Mouse (Mus musculus) heart, embryonic 16.5 days (tissue): ENCODE measurements at regions not wholly inside any gene's neighbourhood (a gene's known extent, or its start where the extent isn't known, plus 50 kb on each side); places are given as distances from the start of the nearest gene placed in this dataset.

ENCODE experiments used
- ATAC-seq: fragments of 200-750 bp; cut with Nextera tagmentation; replicated peaks from 2 replicates; pipeline ENCODE4 v1.8.0; 2017; ENCODE audit warnings: moderate number of reproducible peaks; ENCODE audit not compliant: insufficient read depth, low FRiP score; ENCODE audit errors: extremely low read depth
- H3K27ac ChIP-seq: fragments of 300-500 bp; sonication (generic); 2 replicates; pipeline ENCODE4 v1.5.1; 2014; ENCODE audit warnings: mild to moderate bottlenecking, low read length, control low read depth, moderate library complexity
- H3K27me3 ChIP-seq: fragments of 300-500 bp; sonication (generic); 2 replicates; pipeline ENCODE4 v1.6.1; 2014; ENCODE audit warnings: low read length, mixed read lengths; ENCODE audit not compliant: control insufficient read depth, insufficient read depth
- H3K36me3 ChIP-seq: fragments of 300-500 bp; sonication (generic); 2 replicates; pipeline ENCODE4 v1.6.1; 2014; ENCODE audit not compliant: control insufficient read depth, insufficient read depth
- H3K4me1 ChIP-seq: fragments of 300-500 bp; sonication (generic); 2 replicates; pipeline ENCODE4 v1.6.1; 2014; ENCODE audit warnings: low read length, mixed read lengths; ENCODE audit not compliant: control insufficient read depth, insufficient read depth
- H3K4me2 ChIP-seq: fragments of 300-500 bp; sonication (generic); 2 replicates; pipeline ENCODE4 v1.6.1; 2014; ENCODE audit warnings: low read depth, mild to moderate bottlenecking, control low read depth, low read length
- H3K4me3 ChIP-seq: fragments of 300-500 bp; sonication (generic); 2 replicates; pipeline ENCODE4 v1.5.1; 2014; ENCODE audit warnings: mild to moderate bottlenecking, control low read depth, low read length
- H3K9ac ChIP-seq: fragments of 300-500 bp; sonication (generic); 2 replicates; pipeline ENCODE4 v1.6.1; 2014; ENCODE audit warnings: low read length, control low read depth
- H3K9me3 ChIP-seq: fragments of 300-500 bp; sonication (generic); replicated peaks from 2 replicates; pipeline ENCODE4 v1.6.1; 2016; ENCODE audit warnings: low read length; ENCODE audit not compliant: control insufficient read depth
- WGBS: fragments of 180-500 bp; shearing (Covaris S2); extraction: QIAGEN DNeasy Blood & Tissue Kit; methylation state at CpG from one replicate; pipeline ENCODE4 v1.1.7; 2014; 5-methylcytosine and 5-hydroxymethylcytosine counted together

GRCm38 (mm10) chr10:19162104-19162503 is 146.6 kb upstream of the Tnfaip3 start:
- WGBS = 75% methylated on average over 2 of the region's 2 CpGs
- no peaks in the 10 kb centered on the region for H3K9me3 ChIP-seq
- no peaks in the 10 kb centered on the region for H3K27me3 ChIP-seq
- no peak overlapping the region for H3K4me2 ChIP-seq
- no peak overlapping the region for H3K4me3 ChIP-seq
- H3K27ac ChIP-seq = no peak overlapping the region
- no peaks in the 10 kb centered on the region for H3K36me3 ChIP-seq
- no peak overlapping the region for H3K9ac ChIP-seq
- H3K4me1 ChIP-seq = peaks cover under 1% of the 10 kb centered on the region; the same call in 1 of the 2 replicates
- no peak for ATAC-seq

- Histone ChIP-seq H3K9ac (no peak overlapping the region), H3K4me1 (no peaks in the 10 kb centered on the region), H3K36me3 (no peaks in the 10 kb centered on the region), H3K4me2 (no peak overlapping the region), H3K4me3 (no peak overlapping the region), H3K9me3 (no peaks in the 10 kb centered on the region), H3K27me3 (no peaks in the 10 kb centered on the region), H3K27ac (no peak overlapping the region)
- ATAC-seq = no peak
Measured at GRCm38 (mm10) chr10:19161149-19161548, 145.7 kb upstream of the Tnfaip3 start.

GRCm38 (mm10) chr10:19154041-19154440 is 138.6 kb upstream of the Tnfaip3 start:
- ATAC-seq = no peak
- Histone ChIP-seq H3K9me3 (no peaks in the 10 kb centered on the region), H3K36me3 (no peaks in the 10 kb centered on the region), H3K4me3 (no peak overlapping the region), H3K9ac (no peak overlapping the region), H3K4me2 (no peak overlapping the region), H3K4me1 (no peaks in the 10 kb centered on the region), H3K27me3 (no peaks in the 10 kb centered on the region), H3K27ac (no peak overlapping the region)

GRCm38 (mm10) chr10:19152773-19153172 is 137.3 kb upstream of the Tnfaip3 start:
- 89% methylated on average over 5 of the region's 5 CpGs for WGBS
- no peaks in the 10 kb centered on the region for H3K4me1 ChIP-seq
- H3K9me3 ChIP-seq = no peaks in the 10 kb centered on the region
- H3K27me3 ChIP-seq = no peaks in the 10 kb centered on the region
- no peak overlapping the region for H3K4me3 ChIP-seq
- H3K36me3 ChIP-seq = no peaks in the 10 kb centered on the region
- no peak overlapping the region for H3K4me2 ChIP-seq
- no peak overlapping the region for H3K9ac ChIP-seq
- ATAC-seq = no peak
- no peak overlapping the region for H3K27ac ChIP-seq

- Histone ChIP-seq H3K27ac (no peak overlapping the region), H3K4me2 (no peak overlapping the region), H3K9me3 (no peaks in the 10 kb centered on the region), H3K4me3 (no peak overlapping the region), H3K9ac (no peak overlapping the region), H3K4me1 (no peaks in the 10 kb centered on the region), H3K27me3 (no peaks in the 10 kb centered on the region), H3K36me3 (no peaks in the 10 kb centered on the region)
- ATAC-seq = no peak
- 79% methylated on average over 1 of the region's 1 CpGs for WGBS
Measured at GRCm38 (mm10) chr10:19150766-19151165, 135.3 kb upstream of the Tnfaip3 start.

- H3K9me3 ChIP-seq = no peaks in the 10 kb centered on the region
- no peak overlapping the region for H3K9ac ChIP-seq
- no peak overlapping the region for H3K4me2 ChIP-seq
- no peak overlapping the region for H3K4me3 ChIP-seq
- ATAC-seq = no peak
- H3K36me3 ChIP-seq = no peaks in the 10 kb centered on the region
- no peak overlapping the region for H3K27ac ChIP-seq
- no peaks in the 10 kb centered on the region for H3K4me1 ChIP-seq
- H3K27me3 ChIP-seq = no peaks in the 10 kb centered on the region
- 75% methylated on average over 3 of the region's 3 CpGs for WGBS
Measured at GRCm38 (mm10) chr10:19150005-19150404, 134.5 kb upstream of the Tnfaip3 start.

GRCm38 (mm10) chr10:19149196-19149869 is 133.9 kb upstream of the Tnfaip3 start:
- H3K27ac ChIP-seq = no peak overlapping the region
- H3K4me1 ChIP-seq = no peaks in the 10 kb centered on the region
- no peak overlapping the region for H3K4me3 ChIP-seq
- H3K27me3 ChIP-seq = no peaks in the 10 kb centered on the region
- H3K36me3 ChIP-seq = no peaks in the 10 kb centered on the region
- 65% methylated on average over 4 of the region's 4 CpGs for WGBS
- ATAC-seq = no peak
- no peaks in the 10 kb centered on the region for H3K9me3 ChIP-seq
- H3K9ac ChIP-seq = no peak overlapping the region
- no peak overlapping the region for H3K4me2 ChIP-seq

- ATAC-seq = no peak
- Histone ChIP-seq H3K9me3 (no peaks in the 10 kb centered on the region), H3K27ac (no peak overlapping the region), H3K9ac (no peak overlapping the region), H3K36me3 (no peaks in the 10 kb centered on the region), H3K27me3 (no peaks in the 10 kb centered on the region), H3K4me2 (no peak overlapping the region), H3K4me3 (no peak overlapping the region), H3K4me1 (no peaks in the 10 kb centered on the region)
- WGBS = 65% methylated on average over 3 of the region's 3 CpGs
Measured at GRCm38 (mm10) chr10:19141481-19141880, 126.0 kb upstream of the Tnfaip3 start.

GRCm38 (mm10) chr10:19140628-19141027 is 125.2 kb upstream of the Tnfaip3 start:
- no peak overlapping the region for H3K4me3 ChIP-seq
- no peak for ATAC-seq
- H3K4me1 ChIP-seq = no peaks in the 10 kb centered on the region
- H3K27ac ChIP-seq = no peak overlapping the region
- no peak overlapping the region for H3K9ac ChIP-seq
- no peaks in the 10 kb centered on the region for H3K9me3 ChIP-seq
- no peak overlapping the region for H3K4me2 ChIP-seq
- WGBS = 67% methylated on average over 5 of the region's 5 CpGs
- no peaks in the 10 kb centered on the region for H3K27me3 ChIP-seq
- no peaks in the 10 kb centered on the region for H3K36me3 ChIP-seq
